Mouse (Mus musculus) midbrain, embryonic 16.5 days (tissue): ENCODE measurements around the gene Olfr1344. TPM values are rescaled to one million over a fixed set of nuclear protein-coding genes. Genes with fewer than 3 reads are reported as not detected.

Experiments
- polyA plus RNA-seq: library from polyadenylated mRNA; unstranded; fragments of >200 nt; fragmentation: Nextera tagmentation; extraction: Ambion mirVana; gene quantifications from 2 replicates; pipeline ENCODE4 v1.2.1, GENCODE M21; 2015

The Olfr1344 gene
- polyA plus RNA-seq, 1 experiment from 2014 or later = 0.33 TPM

Other genes starting within 250 kb of the Olfr1344 start
- not detected in 2 replicates for gene Galp, start 241.6 kb upstream of the Olfr1344 start, polyA plus RNA-seq
- not detected in 2 replicates for gene Zscan5b, start 216.4 kb upstream of the Olfr1344 start, polyA plus RNA-seq
- not detected in 2 replicates for gene Epp13, start 186.0 kb upstream of the Olfr1344 start, polyA plus RNA-seq
- gene Zfp667, start 152.1 kb upstream of the Olfr1344 start, polyA plus RNA-seq = 14.9 and 17.7 TPM in 2 replicates
- gene Zfp583, start 107.4 kb upstream of the Olfr1344 start, polyA plus RNA-seq = 16.9 and 17.4 TPM in 2 replicates
- gene Gm3854, start 94.9 kb upstream of the Olfr1344 start, polyA plus RNA-seq = 8.6 TPM in 2 replicates
- gene Zfp78, start 75.4 kb upstream of the Olfr1344 start, polyA plus RNA-seq = 7.3 and 7.9 TPM in 2 replicates
- gene Zfp28, start 55.4 kb upstream of the Olfr1344 start, polyA plus RNA-seq = 13.1 and 17.2 TPM in 2 replicates
- gene Smim17, start 40.0 kb upstream of the Olfr1344 start, polyA plus RNA-seq = 5.8 and 7.7 TPM in 2 replicates
- gene Gm20715, start 28.4 kb upstream of the Olfr1344 start, polyA plus RNA-seq = 0.05 TPM in 1 of 2 replicates, not detected in the other
- gene Olfr1336, start 17.5 kb downstream of the Olfr1344 start, polyA plus RNA-seq = not detected in 2 replicates
- gene Olfr1346, start 28.4 kb downstream of the Olfr1344 start, polyA plus RNA-seq = not detected in 2 replicates
- gene Olfr5, start 48.3 kb downstream of the Olfr1344 start, polyA plus RNA-seq = not detected in 2 replicates
- not detected in 2 replicates for gene Olfr1347, start 61.1 kb downstream of the Olfr1344 start, polyA plus RNA-seq
- not detected in 2 replicates for gene Olfr1348, start 70.1 kb downstream of the Olfr1344 start, polyA plus RNA-seq
- gene Olfr1349, start 84.3 kb downstream of the Olfr1344 start, polyA plus RNA-seq = not detected in 2 replicates
- not detected in 2 replicates for gene Olfr1350, start 126.2 kb downstream of the Olfr1344 start, polyA plus RNA-seq